Mouse (Mus musculus): Measurements from ENCODE around the gene Cacna2d2. TPM values are rescaled to one million over a fixed set of nuclear protein-coding genes. Genes with fewer than 3 reads are reported as not detected.

Gene Cacna2d2
- polyA plus RNA-seq, 1 experiment = 5.2 TPM

- TF ChIP-seq POLR2A (IDR thresholded peaks at IDR 0.05; ENCODE audit: control insufficient read depth, low read depth, low read length) = no peak
- TF ChIP-seq CTCF (IDR thresholded peaks at IDR 0.05; ENCODE audit: control insufficient read depth, insufficient read depth, insufficient replicate concordance, low read depth, low read length) = no peak
- peak within 1 kb of the TSS; percentile 93 for H3K4me3 ChIP-seq (ENCODE audit: control insufficient read depth, low read depth, low read length)
- no peaks in the 10 kb centered on the region for H3K36me3 ChIP-seq (ENCODE audit: control insufficient read depth, insufficient read depth, low read length)
- no peak within 1 kb of the TSS for H3K27ac ChIP-seq (ENCODE audit: control insufficient read depth, insufficient read depth, low read depth, low read length)
- H3K4me1 ChIP-seq (ENCODE audit: control insufficient read depth, insufficient read depth, low read length) = peaks cover 8% of the 10 kb centered on the region
- H3K27me3 ChIP-seq (ENCODE audit: control insufficient read depth, insufficient read depth, low read length) = no peaks in the 10 kb centered on the region
Measured at GRCm38 (mm10) chr9:107578587-107578986, 179.2 kb downstream of the Cacna2d2 start, which contains the start of gene Naa80. Gene Naa80, plus strand, starts transcription at chr9:107578887.

Other genes starting within 250 kb of the Cacna2d2 start
- 21.8 and 23.2 TPM in 2 replicates for gene Dock3, start 167.7 kb upstream of the Cacna2d2 start, polyA plus RNA-seq (2012; rRNA removed)
- 4.1 and 5.2 TPM in 2 replicates for gene Mapkapk3, start 109.7 kb upstream of the Cacna2d2 start, polyA plus RNA-seq (2012; rRNA removed)
- gene Cish, start 103.6 kb upstream of the Cacna2d2 start, polyA plus RNA-seq (2012; rRNA removed) = 2.7 and 3.8 TPM in 2 replicates
- gene Hemk1, start 61.3 kb upstream of the Cacna2d2 start, polyA plus RNA-seq (2012; rRNA removed) = 22.0 TPM in 2 replicates
- gene 6430571L13Rik, start 59.0 kb upstream of the Cacna2d2 start, polyA plus RNA-seq (2012; rRNA removed) = 0.40 and 0.53 TPM in 2 replicates
- 38.3 and 46.9 TPM in 2 replicates for gene Tmem115, start 134.3 kb downstream of the Cacna2d2 start, polyA plus RNA-seq (2012; rRNA removed)
- gene Cyb561d2, start 142.6 kb downstream of the Cacna2d2 start, polyA plus RNA-seq (2012; rRNA removed) = 28.3 and 29.4 TPM in 2 replicates
- gene Nprl2, start 142.6 kb downstream of the Cacna2d2 start, polyA plus RNA-seq (2012; rRNA removed) = 34.7 and 40.3 TPM in 2 replicates
- 245 and 272 TPM in 2 replicates for gene Zmynd10, start 147.7 kb downstream of the Cacna2d2 start, polyA plus RNA-seq (2012; rRNA removed)
- gene Rassf1, start 151.9 kb downstream of the Cacna2d2 start, polyA plus RNA-seq (2012; rRNA removed) = 62.8 and 63.4 TPM in 2 replicates
- 28.4 and 31.7 TPM in 2 replicates for gene Tusc2, start 163.6 kb downstream of the Cacna2d2 start, polyA plus RNA-seq (2012; rRNA removed)
- 6.4 and 6.5 TPM in 2 replicates for gene Hyal2, start 168.3 kb downstream of the Cacna2d2 start, polyA plus RNA-seq (2012; rRNA removed)
- 4.0 and 5.0 TPM in 2 replicates for gene Hyal1, start 177.3 kb downstream of the Cacna2d2 start, polyA plus RNA-seq (2012; rRNA removed)
- gene Naa80, start 179.3 kb downstream of the Cacna2d2 start, polyA plus RNA-seq (2012; rRNA removed) = 136 and 139 TPM in 2 replicates
- 1.6 and 1.8 TPM in 2 replicates for gene Hyal3, start 181.2 kb downstream of the Cacna2d2 start, polyA plus RNA-seq (2012; rRNA removed)
- gene Ifrd2, start 188.0 kb downstream of the Cacna2d2 start, polyA plus RNA-seq (2012; rRNA removed) = 16.4 and 20.5 TPM in 2 replicates
- gene Sema3b, start 209.6 kb downstream of the Cacna2d2 start, polyA plus RNA-seq (2012; rRNA removed) = 2.1 and 4.1 TPM in 2 replicates
- 87.7 and 103 TPM in 2 replicates for gene Gnai2, start 235.8 kb downstream of the Cacna2d2 start, polyA plus RNA-seq (2012; rRNA removed)